Mouse (Mus musculus) kidney, postnatal 25 days (tissue): ENCODE measurements around the gene Hist2h4.
"Not testable (repeated sequence)": the region's sequence is repeated elsewhere in the genome, so short reads cannot be mapped to it uniquely, and the experiment has no call there.

Experiments used
- DNase-seq, 2 experiments: peaks; one replicate each; pipeline ENCODE4 v3.0.0; 2021; ENCODE audit warnings: mixed read lengths in 2 of 2

Gene Hist2h4

GRCm38 (mm10) chr3:96262979-96263550 is at the start of gene Hist2h4:
Gene Hist2h4 (minus strand): TSS chr3:96263311.
- peak; percentile 95 to 96 for DNase-seq

- DNase-seq = no peak
These were observed 49.4 kb upstream of the Hist2h4 start for GRCm38 (mm10) chr3:96312341-96313098.

DNA sequence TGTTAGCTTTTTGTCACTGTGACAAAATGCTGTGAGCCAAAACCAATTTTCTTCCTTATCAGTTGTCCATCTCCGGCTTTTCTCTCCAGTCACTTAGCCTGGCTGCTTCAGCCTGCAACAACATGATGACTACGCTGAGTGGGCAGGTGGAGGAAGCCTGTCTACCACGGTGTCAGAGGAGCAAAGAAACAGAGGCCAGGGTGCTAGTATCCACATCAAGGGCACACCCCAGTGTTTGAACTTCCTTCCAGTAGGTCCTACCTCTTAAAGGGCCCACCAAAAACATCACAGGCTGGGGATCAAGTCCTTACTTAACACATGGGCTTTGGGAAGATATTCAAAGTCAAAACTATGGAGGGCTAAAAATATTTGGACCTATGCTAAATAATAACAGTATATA is 46.3 kb upstream of the Hist2h4 start:
- no peak for DNase-seq

DNA sequence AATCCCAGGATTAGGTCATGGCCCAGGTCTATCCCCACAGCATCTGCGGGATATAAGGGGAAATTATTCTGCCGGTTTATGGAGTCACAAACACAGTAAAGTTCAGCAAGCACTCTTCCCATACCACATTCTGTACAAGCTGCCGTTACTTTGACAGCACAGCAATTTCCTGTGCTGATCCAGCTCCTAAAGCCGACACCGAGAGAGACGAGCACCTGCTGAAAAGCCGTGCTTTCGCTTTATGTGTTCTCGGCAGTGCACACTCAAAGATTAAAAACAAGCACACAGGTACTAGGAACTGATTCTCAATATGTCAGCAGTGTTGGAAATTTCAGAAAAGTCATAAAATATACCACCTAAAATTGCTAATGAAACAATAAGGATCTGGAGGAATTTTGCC is 43.4 kb upstream of the Hist2h4 start:
- no peak for DNase-seq

GRCm38 (mm10) chr3:96302076-96302475 is 39.0 kb upstream of the Hist2h4 start:
- no peak for DNase-seq

DNA sequence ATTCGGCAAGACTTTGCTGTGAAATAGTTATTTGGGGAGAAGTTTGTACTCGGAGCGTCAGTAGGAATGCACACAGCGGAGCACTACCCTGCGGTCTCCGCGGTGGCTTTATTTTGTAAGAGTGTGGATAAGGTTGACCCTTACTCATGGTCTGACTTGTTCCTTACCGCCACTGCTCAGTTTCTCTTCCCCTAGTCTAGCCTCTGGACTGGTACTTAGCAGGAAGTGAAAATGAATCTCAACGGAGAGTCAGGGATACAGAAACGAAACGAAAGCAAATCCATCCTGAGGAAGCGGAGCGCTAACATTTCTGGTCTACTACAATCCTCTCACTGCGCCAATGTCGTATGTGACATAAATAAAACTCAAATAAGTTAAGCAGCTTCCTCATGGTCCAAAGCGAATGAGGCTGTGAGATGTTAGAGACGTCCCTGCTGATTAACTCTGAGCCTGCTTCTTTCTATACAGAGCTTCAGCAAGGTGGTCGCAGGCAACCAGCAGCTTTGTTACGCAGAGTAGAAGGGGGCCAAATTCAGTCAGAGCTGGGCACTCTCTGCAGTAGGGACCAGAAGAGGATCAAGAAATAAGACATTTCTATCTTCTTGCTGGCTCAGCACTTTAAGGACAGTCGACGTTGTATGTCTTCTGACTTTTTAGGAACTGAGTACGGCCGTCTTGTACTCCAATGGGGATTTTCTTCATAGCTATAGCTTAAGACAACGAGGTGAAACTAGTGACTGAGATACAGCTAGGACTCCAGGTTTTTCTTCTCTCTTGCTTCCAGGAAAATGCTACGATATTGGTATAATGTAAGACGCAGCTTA is 37.8 kb upstream of the Hist2h4 start:
- peak in 1 of 2 experiments; percentile 43 for DNase-seq

GRCm38 (mm10) chr3:96299562-96299961 is 36.5 kb upstream of the Hist2h4 start:
- DNase-seq = no peak

DNA sequence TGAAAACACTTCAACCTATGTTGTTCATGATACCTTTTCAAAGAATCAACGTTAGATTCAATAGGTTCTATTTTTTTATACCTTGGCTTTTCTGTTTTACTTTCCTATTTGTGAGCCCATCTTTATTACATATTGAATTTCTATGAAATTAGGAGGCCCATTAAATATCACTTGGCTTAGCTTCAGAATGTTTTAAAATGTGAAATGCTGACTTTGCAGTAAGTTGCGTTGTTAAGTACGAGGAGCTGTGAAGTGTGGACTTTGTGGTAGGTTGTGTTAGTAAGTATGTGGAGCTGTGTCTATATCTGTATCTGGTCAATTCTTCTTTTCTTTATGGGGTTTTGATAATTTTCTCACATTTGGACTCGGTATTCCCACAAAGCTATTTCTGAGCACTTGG is 35.2 kb upstream of the Hist2h4 start:
- no peak for DNase-seq

- no peak for DNase-seq
These were observed 30.7 kb upstream of the Hist2h4 start, which contains the start of gene Fcgr1 for GRCm38 (mm10) chr3:96293787-96294186. Gene Fcgr1 (minus strand): TSS chr3:96293969.

DNA sequence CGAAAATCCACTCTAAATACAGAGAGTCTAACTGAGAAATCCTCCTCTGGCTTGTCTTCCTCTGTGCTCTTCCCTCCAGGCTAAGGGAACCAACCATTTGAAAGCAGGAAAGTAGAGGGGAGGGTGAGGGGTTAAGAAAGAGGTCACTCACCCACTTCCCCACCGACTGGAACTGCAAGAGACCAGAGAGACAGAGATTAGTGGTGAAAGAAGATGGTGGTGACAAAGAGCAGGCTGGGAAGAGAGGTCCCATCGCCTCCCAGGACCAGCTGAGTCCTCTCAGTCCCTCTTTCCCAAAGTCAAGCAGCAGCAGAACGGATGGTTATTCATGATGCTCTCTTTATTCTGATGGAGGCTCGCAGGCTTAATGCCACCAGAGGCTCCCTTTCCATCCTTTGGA is 30.3 kb upstream of the Hist2h4 start:
- DNase-seq = no peak

DNA sequence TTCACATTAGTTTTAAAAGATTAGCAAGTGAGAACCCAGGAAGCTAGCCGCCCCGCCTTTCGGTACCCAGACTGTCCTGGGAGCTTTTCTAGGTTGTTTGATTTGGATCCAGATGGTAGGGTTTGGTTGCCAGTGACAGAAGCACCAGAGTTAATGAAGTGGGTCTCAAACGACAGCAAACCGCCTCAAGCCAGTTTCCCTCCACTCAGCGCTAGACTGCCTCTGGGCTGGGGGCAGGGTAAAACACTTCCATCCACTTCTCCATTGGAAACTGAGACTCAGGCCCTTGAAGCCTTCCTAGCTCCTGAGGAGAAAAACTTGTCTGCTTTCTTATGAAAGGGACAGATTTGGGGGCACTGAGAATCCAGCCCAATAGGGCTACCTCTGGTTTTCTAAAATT is 29.5 kb upstream of the Hist2h4 start:
- DNase-seq = no peak

DNA sequence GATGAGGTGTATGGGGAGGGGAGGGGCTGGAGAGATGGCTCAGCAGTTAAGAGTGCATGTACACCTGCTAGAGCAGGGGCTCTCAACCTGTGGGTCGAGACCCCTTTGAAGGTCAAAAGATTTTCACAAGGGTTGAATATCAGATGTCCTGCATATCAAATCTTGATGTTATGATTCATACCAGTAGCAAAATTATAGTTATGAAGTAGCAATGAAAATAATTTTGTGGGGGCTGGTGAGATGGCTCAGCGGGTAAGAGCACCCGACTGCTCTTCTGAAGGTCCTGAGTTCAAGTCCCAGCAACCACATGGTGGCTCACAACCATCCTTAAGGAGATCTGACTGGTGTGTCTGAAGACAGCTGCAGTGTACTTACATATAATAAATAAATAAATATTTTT is 27.6 kb upstream of the Hist2h4 start:
- not testable (repeated sequence) for DNase-seq

GRCm38 (mm10) chr3:96289201-96289600 is 26.1 kb upstream of the Hist2h4 start:
- no peak for DNase-seq

- DNase-seq = not testable (repeated sequence)
These were observed 24.2 kb upstream of the Hist2h4 start for GRCm38 (mm10) chr3:96287334-96287733.

GRCm38 (mm10) chr3:96284457-96284856 is 21.3 kb upstream of the Hist2h4 start:
- peak in 1 of 2 experiments; percentile 46 for DNase-seq

DNA sequence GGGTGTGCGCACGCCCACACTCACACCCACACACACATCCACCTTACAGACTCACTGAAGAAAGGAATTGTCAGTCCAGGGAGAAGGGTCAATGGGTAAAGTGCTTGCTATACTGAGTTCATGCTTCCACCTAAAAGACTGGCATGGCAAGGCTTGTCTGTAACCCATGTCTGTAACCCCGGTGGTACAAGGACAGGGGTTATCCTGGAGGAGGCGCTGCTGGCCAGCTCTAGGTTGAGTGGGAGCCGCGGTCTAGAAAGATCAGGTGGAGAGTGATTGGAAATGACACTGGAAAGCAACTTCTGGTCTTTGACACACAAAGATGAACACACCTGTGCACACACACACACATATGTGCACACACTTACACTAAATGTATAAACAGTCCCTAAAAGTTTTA is 17.5 kb upstream of the Hist2h4 start:
- DNase-seq = no peak

DNA sequence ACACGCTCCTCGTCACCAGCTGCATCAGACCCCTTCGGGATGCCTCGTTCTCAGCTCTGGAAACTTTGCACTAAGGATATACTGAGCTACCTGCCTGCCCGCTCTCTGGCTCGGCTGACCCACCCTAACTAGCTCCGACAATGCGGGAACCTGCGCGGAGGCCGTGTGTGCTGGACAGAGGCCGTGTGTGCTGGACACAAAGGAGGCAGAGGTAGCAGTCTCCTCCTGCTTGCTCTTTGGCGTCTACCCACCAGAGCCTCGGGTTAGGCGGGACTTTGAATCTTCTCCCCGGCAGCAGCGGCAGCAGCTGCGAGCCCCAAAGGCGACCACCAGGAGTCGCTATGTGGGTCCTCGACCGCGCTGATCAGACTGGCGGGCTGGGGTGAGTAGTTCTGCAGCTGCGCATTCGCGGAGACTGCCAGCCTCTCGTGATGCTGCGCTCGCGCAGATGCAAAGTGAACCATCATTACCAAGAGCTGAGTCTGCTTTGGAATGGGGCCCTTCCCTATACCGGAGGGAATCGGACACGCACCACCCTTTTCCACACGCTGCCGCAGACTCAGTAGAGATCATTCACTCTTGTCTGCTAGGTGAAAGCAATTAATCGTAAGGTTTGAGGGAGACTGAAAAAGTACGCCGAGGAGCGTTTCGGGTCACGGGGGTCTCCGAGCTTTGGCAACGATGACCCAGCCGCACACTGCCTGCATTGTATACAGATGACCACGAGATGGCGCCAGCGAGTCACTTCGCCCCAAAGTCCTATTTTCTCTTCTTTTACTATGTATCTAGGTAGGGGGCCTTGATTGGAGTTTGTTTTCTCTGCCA is 14.9 kb upstream of the Hist2h4 start:
- peak; percentile 84 to 90 for DNase-seq

DNA sequence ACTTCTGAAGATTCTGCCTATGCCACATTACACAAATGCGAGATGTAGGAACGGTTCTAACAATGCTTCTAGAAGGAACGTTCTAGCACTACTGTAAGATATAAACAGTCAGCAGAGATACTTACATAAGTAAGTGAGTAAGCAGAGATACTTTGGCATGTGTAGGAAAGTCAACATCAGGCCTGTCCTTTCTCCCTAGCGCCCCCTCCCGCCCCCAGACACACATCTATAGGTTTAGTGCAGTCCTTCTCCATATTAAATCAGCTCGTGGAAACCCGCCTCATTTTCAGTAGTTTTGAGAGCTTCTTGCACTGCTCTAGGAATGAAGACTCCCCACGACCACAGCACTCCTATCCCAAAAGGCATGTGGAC is 14.3 kb upstream of the Hist2h4 start:
- DNase-seq = no peak

DNA sequence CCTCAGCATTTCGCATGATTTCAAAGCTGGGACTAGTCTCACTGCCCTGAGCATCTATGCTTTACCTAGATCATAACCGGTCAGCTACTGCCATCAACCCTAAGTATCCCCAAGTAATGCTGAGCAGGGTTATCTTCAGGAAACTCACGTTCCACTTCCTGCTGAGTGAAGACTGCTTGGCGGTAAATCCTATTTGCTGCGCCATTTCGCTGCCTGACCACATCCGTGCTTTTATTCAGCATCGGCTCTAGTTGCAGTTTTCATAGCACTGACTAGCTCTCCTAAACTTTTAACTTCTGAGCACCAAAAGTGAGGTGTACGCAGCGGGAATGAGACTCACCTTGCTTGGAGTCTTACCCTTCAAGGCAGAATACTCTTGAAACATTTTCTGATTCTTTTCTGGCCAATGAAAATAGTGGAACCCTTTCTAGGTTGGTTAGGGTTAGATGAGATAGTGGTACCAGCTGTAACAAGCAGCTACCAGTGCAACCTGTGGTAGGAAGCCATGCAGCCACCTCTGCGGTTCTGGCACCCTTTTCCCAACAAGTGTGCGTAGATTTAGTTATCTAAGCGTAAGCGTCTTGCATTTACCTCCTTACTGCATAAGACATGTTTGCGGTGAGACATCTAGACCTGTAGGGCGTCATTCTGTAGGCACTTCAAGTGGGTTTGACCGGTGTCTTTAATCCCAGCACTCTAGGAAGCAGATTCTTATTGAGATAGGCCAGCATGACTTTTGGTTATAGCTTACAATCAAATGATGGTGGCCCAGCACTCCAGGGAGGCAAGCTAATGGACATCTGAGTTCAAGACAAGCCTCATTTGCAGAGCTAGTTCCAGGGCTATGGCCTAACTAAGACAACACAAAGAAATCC is 10.7 kb upstream of the Hist2h4 start:
- no peak for DNase-seq

GRCm38 (mm10) chr3:96269511-96270474 is 6.7 kb upstream of the Hist2h4 start, which contains the start of gene Hist2h2bb:
Gene Hist2h2bb (plus strand): TSS chr3:96269752.
- peak; percentile 94 to 97 for DNase-seq
